Comparison of ENCODE assay signal across 14 mouse cellular contexts in genomic region chr2:119853811-119854210, GRCm38 (mm10).
DNase-seq lines count a peak whose midpoint lies in the region.
"Had no signal": no experiment of that assay in that cellular context is flagged by ENCODE, and none has a peak within 500 bp of the region (broad histone marks: within the 10 kb centered on the region; RNA-seq: fewer than 3 reads in every experiment).

No protein-coding gene starts in this region.

- DNase-seq in left cerebral cortex, adult 11 months (ENCODE audit: low spot score), result peak; percentile 35
- no peak for DNase-seq in left cerebral cortex, adult 9 months (ENCODE audit: low spot score in 2 of 2)
- DNase-seq in right cerebral cortex, adult 18-20 months, result peak; percentile 43
- DNase-seq in right cerebral cortex, postnatal 14 days, result no peak
- peak; percentile 72 for DNase-seq in brain, adult 2 months (ENCODE audit: low read depth, low spot score)
- DNase-seq in urinary bladder, postnatal 4 days (ENCODE audit: low spot score in 2 of 2), result no peak
- DNase-seq: adrenal gland, adult 2 months; adrenal gland, postnatal 10 days; adrenal gland, postnatal 25 days; cerebellum, adult 11-12 months; cerebellum, adult 2 months; cerebellum, adult 9-10 months; cerebellum, postnatal 10 days; cerebellum, postnatal 25 days had no signal

Comparison
In these comparisons a context has a peak if more than half of its experiments do, and no peak if none do; other contexts are left out.
1. DNase-seq: peak in left cerebral cortex, adult 11 months (single experiment), right cerebral cortex, adult 18-20 months (single experiment) and brain, adult 2 months (single experiment); none in left cerebral cortex, adult 9 months (0 of 2), right cerebral cortex, postnatal 14 days (single experiment) and urinary bladder, postnatal 4 days (0 of 2).